Mouse (Mus musculus) left cerebral cortex, adult 9 months (tissue): ENCODE results near the gene Usp24.

Experiments used
- DNase-seq, 2 experiments: peaks; one replicate each; pipeline ENCODE4 v3.0.0; 2022; ENCODE audit warnings: low spot score in 2 of 2

The Usp24 gene

GRCm38 (mm10) chr4:106490620-106491019, 174.6 kb downstream of the Usp24 start:
- no peak for DNase-seq
